Mouse (Mus musculus) inflammation-experienced regulatory T-cells, adult 6 months (primary cell): Measurements from ENCODE around the gene Gm21885. TPM values are rescaled to one million over a fixed set of nuclear protein-coding genes. Genes with fewer than 3 reads are reported as not detected.

Source experiments
- ATAC-seq: one replicate; pipeline ENCODE4 v1.8.0; 2017
- polyA plus RNA-seq, 3 experiments: library from polyadenylated mRNA; unstranded; fragments of 100-300 nt; shearing (Covaris generic); gene quantifications; one replicate each; pipeline ENCODE4 v1.2.1; 2017

Gm21885 gene
- polyA plus RNA-seq, 3 experiments from 2014 or later: 1.6 to 1.7 (median 1.7) TPM

GRCm38 (mm10) chr11:94269906-94270305 lies 11.8 kb upstream of the Gm21885 start:
- no peak for ATAC-seq

DNA sequence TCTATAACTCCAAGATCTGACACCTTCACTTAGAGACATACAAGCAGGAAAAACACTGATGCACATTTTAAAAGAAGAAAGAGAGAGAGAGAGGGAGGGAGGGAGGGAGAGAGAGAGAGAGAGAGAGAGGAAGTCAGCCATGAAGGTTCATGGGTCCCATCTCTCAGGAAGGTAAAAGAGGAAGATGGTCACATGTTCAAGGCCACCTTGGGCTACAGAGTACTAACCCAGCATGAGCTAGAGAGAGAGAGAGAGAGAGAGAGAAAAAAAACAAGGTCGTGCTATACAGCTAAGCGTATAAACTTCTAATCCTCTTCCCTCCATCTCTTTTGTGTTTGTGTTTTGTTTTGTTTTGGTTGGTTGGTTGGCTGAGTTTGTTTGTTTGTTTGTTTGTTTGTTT lies 10.7 kb upstream of the Gm21885 start:
- no peak for ATAC-seq

GRCm38 (mm10) chr11:94272960-94273927 lies 8.4 kb upstream of the Gm21885 start:
- no peak for ATAC-seq

- no peak for ATAC-seq
These were observed 7.3 kb upstream of the Gm21885 start for GRCm38 (mm10) chr11:94274206-94274867.

- ATAC-seq: no peak
These were observed 6.4 kb upstream of the Gm21885 start for GRCm38 (mm10) chr11:94275226-94275625.

DNA sequence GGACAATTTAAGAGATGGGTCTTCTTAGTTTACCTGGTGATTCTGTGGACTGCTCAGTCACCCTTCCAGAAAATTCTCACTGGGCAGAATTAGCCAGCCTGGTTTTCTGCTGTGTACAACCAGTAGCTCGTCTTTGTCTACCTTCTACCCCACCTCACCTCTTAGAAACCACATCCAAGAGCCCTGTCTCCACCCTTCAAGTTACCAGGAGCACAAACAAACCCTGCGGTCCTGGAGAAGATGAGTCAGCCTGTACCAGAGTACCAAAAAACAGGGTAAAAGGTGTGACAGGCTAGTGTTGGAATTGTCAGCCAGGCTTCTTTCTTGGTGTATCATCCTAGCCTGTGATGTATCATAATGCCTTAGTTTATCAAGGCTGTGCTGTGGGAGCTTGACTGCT lies 6.0 kb upstream of the Gm21885 start:
- ATAC-seq: peak; percentile 81

DNA sequence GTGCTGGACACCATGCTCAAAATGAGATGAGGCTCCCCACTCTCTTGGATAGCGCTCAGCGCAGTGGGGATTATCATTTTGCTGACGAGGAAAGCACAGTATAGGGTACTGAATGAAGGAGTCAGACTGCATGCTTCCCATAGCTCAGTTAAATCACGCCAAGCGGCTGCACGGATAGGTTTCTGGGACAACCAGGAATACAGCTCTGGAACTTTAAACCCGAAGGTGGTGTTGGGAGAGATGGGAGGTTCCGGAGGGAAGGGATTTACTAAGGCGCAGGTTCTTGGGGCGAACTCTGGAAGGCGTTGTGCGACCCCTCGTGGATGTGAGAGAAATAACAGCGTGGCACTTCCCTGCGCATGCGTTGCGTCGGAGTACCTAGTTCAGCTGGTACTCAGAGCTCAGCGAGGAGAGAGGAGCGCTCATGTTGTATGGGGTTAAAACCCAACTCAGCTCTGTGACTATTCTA lies 4.8 kb upstream of the Gm21885 start:
- ATAC-seq: peak; percentile 74

GRCm38 (mm10) chr11:94282291-94282690 lies 618 bp downstream of the Gm21885 start:
- ATAC-seq: no peak

DNA sequence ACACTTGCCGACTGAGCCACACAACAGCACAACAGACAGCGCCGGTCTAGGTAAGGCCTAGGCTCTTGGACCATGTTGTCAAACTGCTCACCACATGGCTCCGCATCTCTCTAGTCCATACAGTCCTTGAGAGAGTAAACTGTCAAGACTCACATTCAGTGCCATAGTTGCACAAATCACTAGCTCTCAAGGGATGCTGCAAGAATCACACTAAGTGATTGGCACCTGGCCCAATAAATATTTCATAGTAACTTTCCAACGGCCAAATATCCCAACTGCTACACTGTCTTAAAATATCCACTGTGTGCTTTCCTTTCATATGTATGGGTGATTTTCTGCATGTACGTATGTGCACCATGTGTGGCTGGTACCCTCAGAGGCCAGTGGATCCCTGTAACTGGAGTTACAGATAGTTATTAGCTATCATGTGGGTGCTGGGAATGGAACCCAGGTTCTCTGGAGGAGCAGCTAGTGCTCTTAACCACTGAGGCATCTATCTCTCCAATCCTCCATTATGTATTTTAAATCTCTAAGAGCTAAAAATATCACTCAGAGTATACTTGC lies 1.9 kb downstream of the Gm21885 start:
- ATAC-seq: no peak

- no peak for ATAC-seq
These were observed 4.4 kb downstream of the Gm21885 start for GRCm38 (mm10) chr11:94285886-94286574.

DNA sequence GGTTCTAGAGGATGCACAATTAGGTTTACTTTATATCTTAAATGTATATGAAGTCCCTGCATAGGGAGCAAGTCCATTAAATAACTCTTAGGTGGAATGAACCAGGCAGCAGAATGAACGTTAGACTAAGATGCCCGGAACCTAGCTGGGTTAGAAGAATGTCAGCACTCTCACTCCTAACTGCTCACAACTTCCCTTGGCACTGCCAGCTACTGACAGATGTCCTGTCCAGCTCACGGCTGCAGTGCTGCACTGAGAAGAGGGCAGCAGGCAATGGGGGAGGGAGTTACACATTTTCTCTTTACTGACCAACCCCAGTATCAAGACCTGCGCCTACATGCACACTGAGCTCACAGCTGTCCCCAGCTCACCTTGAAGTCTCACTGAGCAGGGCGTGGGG lies 5.4 kb downstream of the Gm21885 start:
- ATAC-seq: no peak

- no peak for ATAC-seq
These were observed 8.5 kb downstream of the Gm21885 start for GRCm38 (mm10) chr11:94290062-94290740.

GRCm38 (mm10) chr11:94294996-94295845 lies 13.5 kb downstream of the Gm21885 start:
- no peak for ATAC-seq

GRCm38 (mm10) chr11:94312733-94313132 lies 31.1 kb downstream of the Gm21885 start:
- ATAC-seq: no peak

- no peak for ATAC-seq
These were observed 32.5 kb downstream of the Gm21885 start for GRCm38 (mm10) chr11:94314098-94314652.

DNA sequence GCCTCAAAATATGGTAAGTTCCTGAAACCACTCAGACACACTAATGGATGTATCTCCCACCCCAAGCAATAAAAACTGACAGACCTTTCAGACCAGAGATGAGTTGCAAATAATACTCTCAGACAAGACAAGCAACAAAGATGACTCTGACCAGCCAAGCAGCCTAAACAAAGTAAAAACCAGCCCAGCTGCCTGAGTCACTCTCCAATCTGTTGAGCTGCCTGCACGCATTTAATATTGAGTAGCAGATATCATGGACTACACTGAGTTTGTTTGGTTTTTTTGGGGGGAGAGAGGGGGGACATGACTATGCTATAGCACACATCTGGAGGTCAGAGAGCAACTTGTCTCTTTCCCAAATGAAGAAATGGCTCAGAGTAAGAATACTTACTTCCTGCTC lies 33.6 kb downstream of the Gm21885 start:
- no peak for ATAC-seq

GRCm38 (mm10) chr11:94316528-94316927 lies 34.9 kb downstream of the Gm21885 start:
- ATAC-seq: no peak

DNA sequence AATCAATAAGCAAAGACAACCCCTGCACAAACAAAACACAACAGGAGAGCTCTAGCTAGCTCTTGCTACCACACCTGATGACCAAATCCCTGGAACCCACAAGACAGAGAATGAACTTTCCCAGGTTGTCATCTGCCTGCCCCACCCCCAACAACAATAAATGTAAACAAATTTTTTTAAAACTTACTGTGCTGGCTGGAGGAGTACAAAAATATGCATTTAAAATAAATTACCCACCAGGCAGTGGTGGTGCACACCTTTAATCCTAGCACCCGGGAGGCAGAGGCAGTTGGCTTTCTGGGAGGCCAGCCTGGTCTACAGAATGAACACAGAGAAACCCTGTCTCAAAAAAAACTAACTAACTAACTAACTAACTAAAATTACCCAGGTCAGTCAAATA lies 35.3 kb downstream of the Gm21885 start:
- no peak for ATAC-seq

DNA sequence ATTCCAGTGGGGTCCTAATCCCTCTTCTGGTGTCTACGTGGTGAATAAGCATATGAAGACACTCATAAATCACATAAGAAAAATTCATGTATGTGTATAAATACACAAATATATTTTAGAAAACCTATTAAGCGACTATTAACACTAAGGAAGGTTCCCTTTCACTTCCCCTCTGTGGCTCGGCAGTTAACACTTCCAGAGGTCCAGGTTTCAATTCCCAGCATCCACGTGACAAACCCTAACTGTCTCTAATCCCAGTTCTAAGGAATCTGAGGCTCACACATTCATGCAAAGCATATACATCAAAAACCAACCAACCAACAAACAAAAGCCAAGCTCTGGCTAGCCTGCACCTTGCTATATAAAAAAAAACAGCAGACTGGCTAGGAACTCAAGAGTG lies 35.8 kb downstream of the Gm21885 start:
- no peak for ATAC-seq

GRCm38 (mm10) chr11:94318056-94318455 lies 36.4 kb downstream of the Gm21885 start:
- no peak for ATAC-seq
